Mouse (Mus musculus): Measurements from ENCODE around the gene Olfr365.

Olfr365 gene

GRCm38 (mm10) chr2:37187898-37188297, at the start of gene Olfr365:
Gene Olfr365 (plus strand): TSS chr2:37188198.
- DNase-seq (ENCODE audit: low read depth, low spot score) = no peak

GRCm38 (mm10) chr2:37139022-37139421, 49.0 kb upstream of the Olfr365 start, which contains the start of gene Olfr364-ps1:
Gene Olfr364-ps1 (plus strand): TSS chr2:37139322.
- DNase-seq (ENCODE audit: low read depth, low spot score) = no peak

- DNase-seq (ENCODE audit: low read depth, low spot score) = no peak
Observed at GRCm38 (mm10) chr2:37211274-37211673, 23.3 kb downstream of the Olfr365 start, which contains the start of gene Olfr366. Gene Olfr366 (plus strand): TSS chr2:37211574.

Data from retina, adult 2 months (tissue).